Mouse (Mus musculus): ENCODE data around the gene Apbb1.

GRCm38 (mm10) chr7:105534162-105534561 is 47.3 kb downstream of the Apbb1 start:
- no peak for TF ChIP-seq POLR2A (IDR thresholded peaks at IDR 0.05; ENCODE audit: borderline replicate concordance, low read depth, low read length)
- TF ChIP-seq CTCF (IDR thresholded peaks at IDR 0.05; ENCODE audit: low read depth, low read length) = no peak
